Mouse (Mus musculus): ENCODE data around the gene Olfr561. TPM values are rescaled to one million over a fixed set of nuclear protein-coding genes. Genes with fewer than 3 reads are reported as not detected.
A peak's percentile ranks its signal among the peaks of the same experiment; 100 is the strongest.

The Olfr561 gene
- total RNA-seq (2021), result not detected in 2 replicates
- long read RNA-seq, result 0 reads

GRCm38 (mm10) chr7:102770921-102771320, at the start of gene Olfr561:
Olfr561 (plus strand) TSS chr7:102771221.
- DNase-seq, result no peak

- DNase-seq, result no peak
These were observed 43.6 kb upstream of the Olfr561 start, which contains the start of gene Olfr559 for GRCm38 (mm10) chr7:102727391-102727790. Olfr559 (minus strand) TSS chr7:102727491.

- DNase-seq, result no peak
These were observed 37.2 kb upstream of the Olfr561 start for GRCm38 (mm10) chr7:102733793-102734192.

- no peak for DNase-seq
These were observed 33.3 kb upstream of the Olfr561 start for GRCm38 (mm10) chr7:102737705-102738104.

GRCm38 (mm10) chr7:102752086-102752485, 18.9 kb upstream of the Olfr561 start:
- DNase-seq, result peak; percentile 6

GRCm38 (mm10) chr7:102759266-102759665, 11.8 kb upstream of the Olfr561 start, which contains the start of the genes Olfr560 and Olfr78:
Olfr560 (minus strand) TSS chr7:102759366.
Olfr78 (minus strand) TSS chr7:102759471.
- DNase-seq, result no peak

- no peak for DNase-seq
These were observed 32.2 kb downstream of the Olfr561 start, which contains the start of gene Olfr564 for GRCm38 (mm10) chr7:102803180-102803579. Olfr564 (plus strand) TSS chr7:102803480.

Other genes starting within 250 kb of the Olfr561 start
- gene Olfr547, start 236.5 kb upstream of the Olfr561 start, total RNA-seq (2021), result not detected in 2 replicates
- gene Olfr548-ps1, start 230.3 kb upstream of the Olfr561 start, total RNA-seq (2021), result not detected in 2 replicates
- gene Olfr549, start 221.4 kb upstream of the Olfr561 start, total RNA-seq (2021), result not detected in 2 replicates
- 11.6 and 17.7 TPM in 2 replicates for gene Trim21, start 205.7 kb upstream of the Olfr561 start, total RNA-seq (2021)
- gene Olfr550, start 199.8 kb upstream of the Olfr561 start, total RNA-seq (2021), result not detected in 2 replicates
- gene Olfr551, start 179.3 kb upstream of the Olfr561 start, total RNA-seq (2021), result not detected in 2 replicates
- gene Olfr552, start 173.5 kb upstream of the Olfr561 start, total RNA-seq (2021), result 0.19 TPM in 1 of 2 replicates, not detected in the other
- not detected in 2 replicates for gene Olfr553, start 153.0 kb upstream of the Olfr561 start, total RNA-seq (2021)
- gene Olfr554, start 132.8 kb upstream of the Olfr561 start, total RNA-seq (2021), result not detected in 2 replicates
- not detected in 2 replicates for gene Olfr555, start 112.4 kb upstream of the Olfr561 start, total RNA-seq (2021)
- gene Olfr556, start 106.3 kb upstream of the Olfr561 start, total RNA-seq (2021), result not detected in 2 replicates
- 13.9 and 17.4 TPM in 2 replicates for gene Trim68, start 83.9 kb upstream of the Olfr561 start, total RNA-seq (2021)
- gene Olfr557, start 75.3 kb upstream of the Olfr561 start, total RNA-seq (2021), result not detected in 2 replicates
- gene Olfr558, start 69.0 kb upstream of the Olfr561 start, total RNA-seq (2021), result 0.36 and 0.38 TPM in 2 replicates
- gene Olfr33, start 52.2 kb upstream of the Olfr561 start, total RNA-seq (2021), result not detected in 2 replicates
- gene Olfr559, start 43.7 kb upstream of the Olfr561 start, total RNA-seq (2021), result not detected in 2 replicates
- not detected in 2 replicates for gene Olfr560, start 11.9 kb upstream of the Olfr561 start, total RNA-seq (2021)
- gene Olfr78, start 11.8 kb upstream of the Olfr561 start, total RNA-seq (2021), result 0.24 and 0.43 TPM in 2 replicates
- not detected in 2 replicates for gene Olfr564, start 32.3 kb downstream of the Olfr561 start, total RNA-seq (2021)
- gene Olfr566, start 87.5 kb downstream of the Olfr561 start, total RNA-seq (2021), result not detected in 2 replicates
- gene Olfr568, start 105.9 kb downstream of the Olfr561 start, total RNA-seq (2021), result not detected in 2 replicates
- gene Olfr569, start 119.7 kb downstream of the Olfr561 start, total RNA-seq (2021), result not detected in 2 replicates
- not detected in 2 replicates for gene Olfr570, start 123.4 kb downstream of the Olfr561 start, total RNA-seq (2021)
- gene Olfr571, start 146.3 kb downstream of the Olfr561 start, total RNA-seq (2021), result not detected in 2 replicates
- gene Olfr572, start 153.2 kb downstream of the Olfr561 start, total RNA-seq (2021), result not detected in 2 replicates
- not detected in 2 replicates for gene Olfr573-ps1, start 171.4 kb downstream of the Olfr561 start, total RNA-seq (2021)
- not detected in 2 replicates for gene Olfr574, start 177.2 kb downstream of the Olfr561 start, total RNA-seq (2021)
- not detected in 2 replicates for gene Olfr575, start 187.6 kb downstream of the Olfr561 start, total RNA-seq (2021)
- gene Olfr576, start 191.4 kb downstream of the Olfr561 start, total RNA-seq (2021), result not detected in 2 replicates
- not detected in 2 replicates for gene Olfr577, start 204.7 kb downstream of the Olfr561 start, total RNA-seq (2021)
- gene Olfr578, start 218.1 kb downstream of the Olfr561 start, total RNA-seq (2021), result not detected in 2 replicates